Mouse (Mus musculus) G1E (cell line): ENCODE measurements around the gene Spred1. TPM values are rescaled to one million over a fixed set of nuclear protein-coding genes. Genes with fewer than 3 reads are reported as not detected.

Experiments used
- ATAC-seq: 2 replicates; pipeline ENCODE4 v1.8.0; 2016; ENCODE audit warnings: mild to moderate bottlenecking; ENCODE audit not compliant: insufficient number of reproducible peaks, poor library complexity, low FRiP score, severe bottlenecking; ENCODE audit errors: extremely low read depth
- DNase-seq: peaks from one replicate; pipeline ENCODE4 v3.0.0; 2012; ENCODE audit warnings: low spot score
- H3K27me3 ChIP-seq: 2 replicates; pipeline ENCODE4 v1.6.1; 2012; ENCODE audit warnings: mild to moderate bottlenecking, low read length, inconsistent platforms; ENCODE audit not compliant: insufficient read depth
- H3K36me3 ChIP-seq: replicated peaks from 2 replicates; pipeline ENCODE3; 2012; ENCODE audit warnings: mild to moderate bottlenecking, inconsistent platforms
- H3K4me1 ChIP-seq: 2 replicates; pipeline ENCODE4 v1.6.1; 2012; ENCODE audit warnings: low read depth, low read length, inconsistent platforms, mixed read lengths; ENCODE audit not compliant: insufficient read depth
- H3K4me3 ChIP-seq: 2 replicates; pipeline ENCODE4 v1.5.1; 2012; ENCODE audit warnings: low read depth, mild to moderate bottlenecking, inconsistent platforms, low read length, moderate library complexity, mixed read lengths
- H3K9me3 ChIP-seq: replicated peaks from 2 replicates; pipeline ENCODE4 v1.6.1; 2012; ENCODE audit warnings: inconsistent platforms
- CTCF ChIP-seq: IDR thresholded peaks from 2 replicates; pipeline ENCODE4 v1.5.1; 2012; ENCODE audit warnings: low read depth, low read length, inconsistent platforms, mixed read lengths
- GATA1 ChIP-seq: IDR thresholded peaks from 2 replicates; pipeline ENCODE4 v1.6.1; 2012; ENCODE audit warnings: borderline replicate concordance, low read length, inconsistent platforms, mixed read lengths
- GATA2 ChIP-seq: IDR thresholded peaks from 2 replicates; pipeline ENCODE4 v1.6.1; 2012; ENCODE audit warnings: low read depth, low read length, inconsistent platforms, borderline replicate concordance
- POLR2AphosphoS5 ChIP-seq: IDR thresholded peaks from 2 replicates; pipeline ENCODE4 v1.6.1; 2012; ENCODE audit warnings: low read depth, low read length, inconsistent platforms; ENCODE audit not compliant: insufficient replicate concordance
- TAL1 ChIP-seq: conservative IDR thresholded peaks from 2 replicates; pipeline ENCODE4 v1.6.1; 2012; ENCODE audit warnings: low read depth, low read length, inconsistent platforms, mixed read lengths
- polyA plus RNA-seq: library from polyadenylated mRNA; stranded (reverse); fragments of >175 nt; gene quantifications from 2 replicates; pipeline ENCODE4 v1.2.3, GENCODE M21; 2012
- total RNA-seq, 2 experiments: library from RNA; stranded (forward) in 1 of 2; stranded (reverse) in 1 of 2; fragments of 200-1000 nt in 1 of 2; fragments of >200 nt in 1 of 2; fragmentation: Nextera tagmentation in 1 of 2; gene quantifications; 2 replicates each; pipeline ENCODE4 v1.2.3; 2014 to 2017

The Spred1 gene
- total and polyA plus RNA-seq, 3 experiments, result 3.9 to 78.1 (median 42.1) TPM

- DNase-seq, result peak; percentile 18
Measured at GRCm38 (mm10) chr2:117087458-117087820, 33.7 kb upstream of the Spred1 start.

GRCm38 (mm10) chr2:117089482-117089881 lies 31.7 kb upstream of the Spred1 start:
- no peaks in the 10 kb centered on the region for H3K9me3 ChIP-seq
- DNase-seq (no peak), ATAC-seq (no peak)
- H3K36me3 ChIP-seq, result no peaks in the 10 kb centered on the region
- no peaks in the 10 kb centered on the region for H3K27me3 ChIP-seq
- H3K4me1 ChIP-seq, result peaks cover 69% of the 10 kb centered on the region
- no peak overlapping the region for H3K4me3 ChIP-seq
- TF ChIP-seq POLR2AphosphoS5, result no peak
- no peak for TF ChIP-seq GATA2
- no peak for TF ChIP-seq CTCF
- TF ChIP-seq GATA1, result no peak
- TF ChIP-seq TAL1, result no peak

More at GRCm38 (mm10) chr2:117087458-117087820, 33.7 kb upstream of the Spred1 start:
- TF ChIP-seq CTCF, result no peak
- no peak for TF ChIP-seq GATA1
- TF ChIP-seq POLR2AphosphoS5, result no peak
- TF ChIP-seq TAL1, result no peak
- TF ChIP-seq GATA2, result no peak
- ATAC-seq, result peak; percentile 72
- Histone ChIP-seq H3K9me3 (no peaks in the 10 kb centered on the region), H3K27me3 (no peaks in the 10 kb centered on the region), H3K36me3 (no peaks in the 10 kb centered on the region), H3K4me1 (peaks cover 51% of the 10 kb centered on the region), H3K4me3 (no peak overlapping the region)

- Histone ChIP-seq H3K4me1 (peaks cover 75% of the 10 kb centered on the region), H3K4me3 (no peak overlapping the region), H3K36me3 (no peaks in the 10 kb centered on the region), H3K27me3 (no peaks in the 10 kb centered on the region), H3K9me3 (no peaks in the 10 kb centered on the region)
- no peak for ATAC-seq
- no peak for TF ChIP-seq POLR2AphosphoS5
- no peak for TF ChIP-seq TAL1
- no peak for TF ChIP-seq GATA2
- no peak for TF ChIP-seq GATA1
- TF ChIP-seq CTCF, result no peak
- DNase-seq, result no peak
Measured at GRCm38 (mm10) chr2:117090061-117090460, 31.1 kb upstream of the Spred1 start.

- Histone ChIP-seq H3K27me3 (no peaks in the 10 kb centered on the region), H3K4me1 (peaks cover 82% of the 10 kb centered on the region), H3K9me3 (no peaks in the 10 kb centered on the region), H3K36me3 (no peaks in the 10 kb centered on the region), H3K4me3 (no peak overlapping the region)
- DNase-seq (no peak), ATAC-seq (peak; percentile 63)
- no peak for TF ChIP-seq GATA1
- TF ChIP-seq POLR2AphosphoS5, result no peak
- peak; percentile 46; the same call in 1 of the 2 replicates for TF ChIP-seq TAL1
Measured at GRCm38 (mm10) chr2:117092946-117093401, 28.2 kb upstream of the Spred1 start.

DNA sequence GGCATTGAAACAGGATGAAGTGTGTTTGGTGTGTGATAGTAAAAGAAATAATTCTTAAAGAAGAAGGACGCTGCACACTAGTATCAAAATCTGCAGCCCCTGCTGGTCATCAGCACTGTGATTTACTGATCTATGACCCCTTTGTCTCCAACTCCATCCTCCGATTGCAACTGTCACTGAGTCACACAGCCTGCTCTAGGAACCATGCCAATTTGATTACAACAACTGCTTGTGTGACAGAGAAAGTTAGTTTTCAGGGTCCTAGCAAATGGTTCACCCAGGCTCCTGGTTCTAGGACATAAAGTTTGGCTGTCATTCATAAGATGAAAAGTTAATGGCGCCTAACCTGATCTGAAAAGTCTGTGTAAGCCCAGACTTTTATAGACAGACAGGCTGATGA lies 25.7 kb upstream of the Spred1 start:
- no peaks in the 10 kb centered on the region for H3K36me3 ChIP-seq
- ATAC-seq (no peak), DNase-seq (no peak)
- TF ChIP-seq GATA1 (no peak), TAL1 (no peak), CTCF (no peak), POLR2AphosphoS5 (no peak), GATA2 (no peak)
- no peaks in the 10 kb centered on the region for H3K9me3 ChIP-seq
- no peak overlapping the region for H3K4me3 ChIP-seq
- no peaks in the 10 kb centered on the region for H3K27me3 ChIP-seq
- H3K4me1 ChIP-seq, result peaks cover 73% of the 10 kb centered on the region

DNA sequence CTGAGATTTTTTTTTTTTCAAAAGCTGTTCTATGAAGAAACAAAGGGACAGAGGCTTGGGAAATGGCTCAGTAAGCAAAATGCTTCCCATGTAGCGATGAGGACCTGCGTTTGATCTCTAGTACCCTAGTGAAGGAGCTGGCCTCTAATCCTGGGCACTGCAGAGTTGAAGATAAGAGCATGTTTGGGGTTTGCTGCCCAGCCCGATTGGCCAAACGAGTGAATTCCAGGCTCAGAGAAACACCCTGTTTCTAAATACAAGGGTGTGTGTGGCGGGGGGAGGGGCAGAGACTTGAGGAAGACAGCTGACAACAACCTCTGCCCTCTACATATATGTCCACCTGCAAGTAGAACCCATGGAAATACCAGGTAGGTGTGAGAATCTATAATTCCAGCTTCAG lies 23.9 kb upstream of the Spred1 start:
- no peak for DNase-seq
- Histone ChIP-seq H3K36me3 (no peaks in the 10 kb centered on the region), H3K27me3 (no peaks in the 10 kb centered on the region), H3K4me1 (peaks cover 62% of the 10 kb centered on the region), H3K9me3 (no peaks in the 10 kb centered on the region), H3K4me3 (peak overlapping the region; percentile 26; the same call in 1 of the 2 replicates)
- TF ChIP-seq GATA2 (no peak), CTCF (no peak), TAL1 (no peak), POLR2AphosphoS5 (no peak), GATA1 (no peak)
- peak; percentile 12; the same call in 1 of the 2 replicates for ATAC-seq
